Mouse (Mus musculus): ENCODE measurements around the gene Olfr1024. TPM values are rescaled to one million over a fixed set of nuclear protein-coding genes. Genes with fewer than 3 reads are reported as not detected.

Gene Olfr1024
- polyA plus RNA-seq (2015; fragmentation: Nextera tagmentation; extraction: Ambion mirVana): not detected in 2 replicates

DNA sequence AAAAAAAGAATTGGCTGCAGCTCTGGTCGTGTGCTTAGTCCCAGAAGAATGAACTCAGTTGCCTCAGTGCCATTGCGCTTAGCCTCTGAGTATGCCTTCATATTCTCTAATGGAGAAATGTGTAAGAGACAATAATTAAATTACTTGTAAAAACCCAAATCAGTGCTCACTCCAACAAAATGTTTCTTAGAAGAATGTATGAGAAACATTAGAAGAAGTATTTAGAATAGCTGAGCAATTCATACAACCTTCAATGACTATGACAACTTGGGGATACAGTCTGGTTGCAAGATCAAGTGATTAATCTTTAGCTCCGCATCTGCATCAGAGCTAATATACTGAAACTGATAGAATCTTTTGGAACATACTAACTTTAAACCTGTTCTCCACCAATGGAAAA lies at the start of gene Olfr1024:
Gene Olfr1024, minus strand, starts transcription at position 101 of the 400 bp plus-strand sequence.
- WGBS: 92% methylated on average over 3 of the region's 3 CpGs
- Histone ChIP-seq H3K9ac (replicated peaks; ENCODE audit: low read depth, low read length) (no peak within 1 kb of the TSS), H3K9me3 (ENCODE audit: control insufficient read depth, low read length) (no peaks in the 10 kb centered on the region), H3K27ac (ENCODE audit: low read length) (no peak within 1 kb of the TSS), H3K4me2 (ENCODE audit: low read length) (no peak within 1 kb of the TSS), H3K4me3 (replicated peaks; ENCODE audit: low read length) (no peak within 1 kb of the TSS), H3K27me3 (replicated peaks; ENCODE audit: control insufficient read depth, insufficient read depth, low read length) (no peaks in the 10 kb centered on the region), H3K36me3 (ENCODE audit: control insufficient read depth, insufficient read depth) (no peaks in the 10 kb centered on the region), H3K4me1 (replicated peaks; ENCODE audit: control insufficient read depth, insufficient read depth, low read length) (no peaks in the 10 kb centered on the region)
- no peak for ATAC-seq

DNA sequence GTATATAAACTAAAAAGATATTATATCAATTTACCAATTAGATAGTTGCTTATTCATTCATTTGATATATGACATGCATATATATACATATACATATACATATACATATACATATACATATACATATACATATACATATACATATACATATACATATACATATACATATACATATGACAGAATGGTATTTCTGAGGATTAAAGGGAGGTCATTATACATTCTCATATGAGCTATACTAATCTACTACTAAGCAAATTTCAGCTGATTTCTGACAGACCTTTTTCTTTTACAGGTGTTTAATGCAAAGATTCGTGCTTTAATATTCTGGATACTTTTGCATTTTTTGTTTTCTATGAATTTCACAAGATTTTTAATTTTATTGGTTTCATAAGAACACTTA lies 45.3 kb upstream of the Olfr1024 start, which contains the start of gene Olfr1028:
Gene Olfr1028, plus strand, starts transcription at position 301 of the 400 bp plus-strand sequence.
- ATAC-seq: no peak
- WGBS: 73% methylated on average over 1 of the region's 1 CpGs
- Histone ChIP-seq H3K4me3 (replicated peaks; ENCODE audit: low read length) (no peak within 1 kb of the TSS), H3K36me3 (ENCODE audit: control insufficient read depth, insufficient read depth) (no peaks in the 10 kb centered on the region), H3K4me1 (replicated peaks; ENCODE audit: control insufficient read depth, insufficient read depth, low read length) (no peaks in the 10 kb centered on the region), H3K27ac (ENCODE audit: low read length) (no peak within 1 kb of the TSS), H3K9me3 (ENCODE audit: control insufficient read depth, low read length) (no peaks in the 10 kb centered on the region), H3K9ac (replicated peaks; ENCODE audit: low read depth, low read length) (no peak within 1 kb of the TSS), H3K27me3 (replicated peaks; ENCODE audit: control insufficient read depth, insufficient read depth, low read length) (no peaks in the 10 kb centered on the region), H3K4me2 (ENCODE audit: low read length) (no peak within 1 kb of the TSS)

DNA sequence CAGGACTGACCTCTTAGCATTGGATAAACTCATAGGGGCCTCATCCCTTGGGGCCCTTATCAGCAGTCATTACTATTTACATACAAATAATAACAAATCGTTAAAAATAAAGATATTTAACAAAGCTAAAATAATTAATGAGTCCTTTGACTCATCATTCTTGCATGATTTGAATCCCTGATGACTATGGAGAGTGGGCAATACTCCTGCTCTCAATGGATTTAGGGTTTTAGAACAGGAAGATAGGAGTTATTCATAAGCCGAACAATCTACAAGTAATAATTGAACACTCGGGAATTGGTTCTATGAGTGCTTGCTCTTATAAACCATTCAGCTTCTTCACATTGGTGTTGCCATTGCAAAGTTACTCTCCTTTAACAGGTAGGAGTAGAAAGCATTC lies 16.4 kb upstream of the Olfr1024 start, which contains the start of gene Olfr1026:
Gene Olfr1026, plus strand, starts transcription at position 301 of the 400 bp plus-strand sequence.
- Histone ChIP-seq H3K4me2 (ENCODE audit: low read length) (no peak within 1 kb of the TSS), H3K9ac (replicated peaks; ENCODE audit: low read depth, low read length) (no peak within 1 kb of the TSS), H3K27ac (ENCODE audit: low read length) (no peak within 1 kb of the TSS), H3K9me3 (ENCODE audit: control insufficient read depth, low read length) (no peaks in the 10 kb centered on the region), H3K4me3 (replicated peaks; ENCODE audit: low read length) (no peak within 1 kb of the TSS), H3K27me3 (replicated peaks; ENCODE audit: control insufficient read depth, insufficient read depth, low read length) (no peaks in the 10 kb centered on the region), H3K4me1 (replicated peaks; ENCODE audit: control insufficient read depth, insufficient read depth, low read length) (no peaks in the 10 kb centered on the region), H3K36me3 (ENCODE audit: control insufficient read depth, insufficient read depth) (no peaks in the 10 kb centered on the region)
- 91% methylated on average over 3 of the region's 3 CpGs for WGBS
- no peak for ATAC-seq

DNA sequence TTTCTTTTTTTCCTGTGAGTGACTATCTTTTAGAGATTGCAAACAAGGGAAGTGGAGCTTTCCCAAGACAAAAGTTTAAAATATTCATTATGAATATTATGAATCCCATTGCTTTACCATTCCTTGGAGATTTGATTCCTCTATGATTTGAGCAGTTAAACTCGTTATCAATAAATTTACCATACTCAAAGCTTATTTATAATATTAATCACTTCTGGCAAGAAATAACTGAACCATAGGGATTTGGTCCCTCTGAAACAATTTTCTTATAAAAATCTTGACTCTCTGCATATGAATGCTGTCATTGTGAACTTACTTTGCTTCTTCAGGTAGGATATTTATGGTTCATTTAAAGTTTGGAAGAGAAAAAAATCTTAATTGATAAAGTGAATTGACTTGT lies 10.0 kb upstream of the Olfr1024 start, which contains the start of gene Olfr1025-ps1:
Gene Olfr1025-ps1, plus strand, starts transcription at position 301 of the 400 bp plus-strand sequence.
- Histone ChIP-seq H3K36me3 (ENCODE audit: control insufficient read depth, insufficient read depth) (no peaks in the 10 kb centered on the region), H3K4me2 (ENCODE audit: low read length) (no peak within 1 kb of the TSS), H3K9ac (replicated peaks; ENCODE audit: low read depth, low read length) (no peak within 1 kb of the TSS), H3K27ac (ENCODE audit: low read length) (no peak within 1 kb of the TSS), H3K4me1 (replicated peaks; ENCODE audit: control insufficient read depth, insufficient read depth, low read length) (no peaks in the 10 kb centered on the region), H3K27me3 (replicated peaks; ENCODE audit: control insufficient read depth, insufficient read depth, low read length) (no peaks in the 10 kb centered on the region), H3K9me3 (ENCODE audit: control insufficient read depth, low read length) (no peaks in the 10 kb centered on the region), H3K4me3 (replicated peaks; ENCODE audit: low read length) (no peak within 1 kb of the TSS)
- 46% methylated on average over 1 of the region's 1 CpGs for WGBS
- ATAC-seq: no peak

DNA sequence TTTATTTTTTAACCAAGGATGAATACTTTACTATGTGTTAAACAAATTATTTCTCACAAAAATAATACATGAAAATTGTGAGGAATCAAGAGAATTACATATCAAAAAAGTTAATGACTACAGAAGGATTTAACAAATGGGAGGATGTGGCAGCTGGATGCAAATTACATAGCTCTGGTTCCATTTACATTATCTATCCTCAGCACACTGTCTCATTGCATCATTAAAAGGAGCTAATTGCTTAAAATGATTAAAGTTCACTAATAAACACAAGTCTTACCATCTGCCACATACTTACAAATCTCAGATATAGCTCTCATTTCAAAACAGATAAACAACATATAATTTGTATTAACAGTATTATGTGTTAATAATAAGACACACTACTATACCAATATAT lies 8.3 kb upstream of the Olfr1024 start:
- ATAC-seq: peak; percentile 40
- Histone ChIP-seq H3K27ac (ENCODE audit: low read length) (no peak overlapping the region), H3K27me3 (replicated peaks; ENCODE audit: control insufficient read depth, insufficient read depth, low read length) (no peaks in the 10 kb centered on the region), H3K4me1 (replicated peaks; ENCODE audit: control insufficient read depth, insufficient read depth, low read length) (no peaks in the 10 kb centered on the region), H3K9ac (replicated peaks; ENCODE audit: low read depth, low read length) (no peak overlapping the region), H3K4me2 (ENCODE audit: low read length) (no peak overlapping the region), H3K36me3 (ENCODE audit: control insufficient read depth, insufficient read depth) (no peaks in the 10 kb centered on the region), H3K9me3 (ENCODE audit: control insufficient read depth, low read length) (no peaks in the 10 kb centered on the region), H3K4me3 (replicated peaks; ENCODE audit: low read length) (no peak overlapping the region)

DNA sequence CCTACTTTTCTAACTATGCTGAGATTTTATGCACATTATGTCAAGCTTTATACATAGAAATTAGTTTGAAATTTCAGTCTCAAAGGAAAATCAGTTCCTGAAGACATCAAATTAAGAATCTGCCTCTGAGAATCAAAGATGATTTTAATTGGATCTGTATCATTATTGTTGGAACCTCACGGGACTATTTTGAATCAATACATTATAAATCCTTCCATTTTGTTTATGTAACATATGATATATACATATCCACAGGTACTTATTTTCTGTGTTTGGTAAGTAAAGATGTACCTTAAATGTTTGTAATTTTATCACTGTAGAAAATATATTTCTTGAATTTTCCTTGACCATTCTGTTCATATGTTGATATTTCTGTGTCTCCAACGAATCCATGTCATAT lies 19.5 kb downstream of the Olfr1024 start, which contains the start of gene Olfr1023:
Gene Olfr1023, plus strand, starts transcription at position 301 of the 400 bp plus-strand sequence.
- ATAC-seq: no peak
- no peaks in the 10 kb centered on the region for H3K9me3 ChIP-seq (ENCODE audit: control insufficient read depth, low read length)
- no peaks in the 10 kb centered on the region for H3K27me3 ChIP-seq (replicated peaks; ENCODE audit: control insufficient read depth, insufficient read depth, low read length)
- H3K4me2 ChIP-seq (ENCODE audit: low read length): no peak within 1 kb of the TSS
- 78% methylated on average over 2 of the region's 2 CpGs for WGBS
- no peak within 1 kb of the TSS for H3K9ac ChIP-seq (replicated peaks; ENCODE audit: low read depth, low read length)
- H3K4me1 ChIP-seq (replicated peaks; ENCODE audit: control insufficient read depth, insufficient read depth, low read length): no peaks in the 10 kb centered on the region
- H3K27ac ChIP-seq (ENCODE audit: low read length): no peak within 1 kb of the TSS
- H3K4me3 ChIP-seq (replicated peaks; ENCODE audit: low read length): no peak within 1 kb of the TSS
- no peaks in the 10 kb centered on the region for H3K36me3 ChIP-seq (ENCODE audit: control insufficient read depth, insufficient read depth)

DNA sequence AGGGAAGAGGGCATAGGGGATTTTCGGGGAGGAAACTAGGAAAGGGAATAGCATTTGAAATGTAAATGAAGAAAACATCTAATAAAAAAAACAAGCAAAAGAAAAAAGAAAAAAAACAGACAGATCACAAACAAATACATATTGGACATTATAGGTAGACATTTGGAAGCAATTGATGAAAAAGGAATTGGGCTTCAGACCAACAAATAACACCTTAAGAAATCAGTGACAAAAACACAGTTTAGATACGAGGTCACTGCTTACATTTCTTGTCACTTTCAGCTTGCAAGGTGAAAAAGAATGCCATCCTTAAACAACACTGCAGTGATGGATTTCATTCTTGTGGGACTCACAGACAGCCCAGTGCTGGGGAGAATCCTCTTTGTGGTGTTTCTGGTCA lies 36.6 kb downstream of the Olfr1024 start, which contains the start of gene Olfr1022:
Gene Olfr1022, plus strand, starts transcription at position 301 of the 400 bp plus-strand sequence.
- H3K4me1 ChIP-seq (replicated peaks; ENCODE audit: control insufficient read depth, insufficient read depth, low read length): no peaks in the 10 kb centered on the region
- WGBS: 57% methylated on average over 2 of the region's 2 CpGs
- no peaks in the 10 kb centered on the region for H3K9me3 ChIP-seq (ENCODE audit: control insufficient read depth, low read length)
- no peak within 1 kb of the TSS for H3K9ac ChIP-seq (replicated peaks; ENCODE audit: low read depth, low read length)
- ATAC-seq: no peak
- H3K4me2 ChIP-seq (ENCODE audit: low read length): no peak within 1 kb of the TSS
- no peak within 1 kb of the TSS for H3K4me3 ChIP-seq (replicated peaks; ENCODE audit: low read length)
- H3K36me3 ChIP-seq (ENCODE audit: control insufficient read depth, insufficient read depth): no peaks in the 10 kb centered on the region
- H3K27ac ChIP-seq (ENCODE audit: low read length): no peak within 1 kb of the TSS
- H3K27me3 ChIP-seq (replicated peaks; ENCODE audit: control insufficient read depth, insufficient read depth, low read length): no peaks in the 10 kb centered on the region

Other genes starting within 250 kb of the Olfr1024 start
- not detected in 2 replicates for gene Olfr154, start 240.6 kb downstream of the Olfr1024 start, polyA plus RNA-seq (2015; fragmentation: Nextera tagmentation; extraction: Ambion mirVana)
- gene Olfr1006, start 226.3 kb downstream of the Olfr1024 start, polyA plus RNA-seq (2015; fragmentation: Nextera tagmentation; extraction: Ambion mirVana): not detected in 2 replicates
- not detected in 2 replicates for gene Olfr1008, start 215.6 kb downstream of the Olfr1024 start, polyA plus RNA-seq (2015; fragmentation: Nextera tagmentation; extraction: Ambion mirVana)
- gene Olfr1009, start 189.6 kb downstream of the Olfr1024 start, polyA plus RNA-seq (2015; fragmentation: Nextera tagmentation; extraction: Ambion mirVana): not detected in 2 replicates
- gene Olfr1012, start 142.3 kb downstream of the Olfr1024 start, polyA plus RNA-seq (2015; fragmentation: Nextera tagmentation; extraction: Ambion mirVana): not detected in 2 replicates
- not detected in 2 replicates for gene Olfr1013, start 138.0 kb downstream of the Olfr1024 start, polyA plus RNA-seq (2015; fragmentation: Nextera tagmentation; extraction: Ambion mirVana)
- gene Olfr1014, start 132.3 kb downstream of the Olfr1024 start, polyA plus RNA-seq (2015; fragmentation: Nextera tagmentation; extraction: Ambion mirVana): not detected in 2 replicates
- not detected in 2 replicates for gene Olfr1015, start 123.0 kb downstream of the Olfr1024 start, polyA plus RNA-seq (2015; fragmentation: Nextera tagmentation; extraction: Ambion mirVana)
- gene Olfr1016, start 102.5 kb downstream of the Olfr1024 start, polyA plus RNA-seq (2015; fragmentation: Nextera tagmentation; extraction: Ambion mirVana): not detected in 2 replicates
- gene Olfr1018, start 86.6 kb downstream of the Olfr1024 start, polyA plus RNA-seq (2015; fragmentation: Nextera tagmentation; extraction: Ambion mirVana): not detected in 2 replicates
- not detected in 2 replicates for gene Olfr1019, start 59.6 kb downstream of the Olfr1024 start, polyA plus RNA-seq (2015; fragmentation: Nextera tagmentation; extraction: Ambion mirVana)
- gene Olfr1020, start 58.0 kb downstream of the Olfr1024 start, polyA plus RNA-seq (2015; fragmentation: Nextera tagmentation; extraction: Ambion mirVana): not detected in 2 replicates
- gene Olfr1022, start 36.5 kb downstream of the Olfr1024 start, polyA plus RNA-seq (2015; fragmentation: Nextera tagmentation; extraction: Ambion mirVana): not detected in 2 replicates
- not detected in 2 replicates for gene Olfr1023, start 19.4 kb downstream of the Olfr1024 start, polyA plus RNA-seq (2015; fragmentation: Nextera tagmentation; extraction: Ambion mirVana)
- gene Olfr1025-ps1, start 10.1 kb upstream of the Olfr1024 start, polyA plus RNA-seq (2015; fragmentation: Nextera tagmentation; extraction: Ambion mirVana): not detected in 2 replicates
- gene Olfr1026, start 16.5 kb upstream of the Olfr1024 start, polyA plus RNA-seq (2015; fragmentation: Nextera tagmentation; extraction: Ambion mirVana): not detected in 2 replicates
- not detected in 2 replicates for gene Olfr1028, start 45.4 kb upstream of the Olfr1024 start, polyA plus RNA-seq (2015; fragmentation: Nextera tagmentation; extraction: Ambion mirVana)
- not detected in 2 replicates for gene Olfr1029, start 68.8 kb upstream of the Olfr1024 start, polyA plus RNA-seq (2015; fragmentation: Nextera tagmentation; extraction: Ambion mirVana)
- not detected in 2 replicates for gene Olfr1030, start 74.2 kb upstream of the Olfr1024 start, polyA plus RNA-seq (2015; fragmentation: Nextera tagmentation; extraction: Ambion mirVana)
- gene Olfr1031, start 85.3 kb upstream of the Olfr1024 start, polyA plus RNA-seq (2015; fragmentation: Nextera tagmentation; extraction: Ambion mirVana): not detected in 2 replicates
- not detected in 2 replicates for gene Olfr1032, start 100.5 kb upstream of the Olfr1024 start, polyA plus RNA-seq (2015; fragmentation: Nextera tagmentation; extraction: Ambion mirVana)
- gene Olfr1033, start 115.6 kb upstream of the Olfr1024 start, polyA plus RNA-seq (2015; fragmentation: Nextera tagmentation; extraction: Ambion mirVana): not detected in 2 replicates
- gene Olfr1034, start 140.8 kb upstream of the Olfr1024 start, polyA plus RNA-seq (2015; fragmentation: Nextera tagmentation; extraction: Ambion mirVana): not detected in 2 replicates
- gene Olfr1036, start 168.9 kb upstream of the Olfr1024 start, polyA plus RNA-seq (2015; fragmentation: Nextera tagmentation; extraction: Ambion mirVana): not detected in 2 replicates
- gene Olfr1037, start 182.3 kb upstream of the Olfr1024 start, polyA plus RNA-seq (2015; fragmentation: Nextera tagmentation; extraction: Ambion mirVana): not detected in 2 replicates
- gene Olfr1039, start 230.9 kb upstream of the Olfr1024 start, polyA plus RNA-seq (2015; fragmentation: Nextera tagmentation; extraction: Ambion mirVana): not detected in 2 replicates
- not detected in 2 replicates for gene Olfr1040, start 241.7 kb upstream of the Olfr1024 start, polyA plus RNA-seq (2015; fragmentation: Nextera tagmentation; extraction: Ambion mirVana)